Mouse (Mus musculus): ENCODE data around the gene Cacybp.

The Cacybp gene

DNA sequence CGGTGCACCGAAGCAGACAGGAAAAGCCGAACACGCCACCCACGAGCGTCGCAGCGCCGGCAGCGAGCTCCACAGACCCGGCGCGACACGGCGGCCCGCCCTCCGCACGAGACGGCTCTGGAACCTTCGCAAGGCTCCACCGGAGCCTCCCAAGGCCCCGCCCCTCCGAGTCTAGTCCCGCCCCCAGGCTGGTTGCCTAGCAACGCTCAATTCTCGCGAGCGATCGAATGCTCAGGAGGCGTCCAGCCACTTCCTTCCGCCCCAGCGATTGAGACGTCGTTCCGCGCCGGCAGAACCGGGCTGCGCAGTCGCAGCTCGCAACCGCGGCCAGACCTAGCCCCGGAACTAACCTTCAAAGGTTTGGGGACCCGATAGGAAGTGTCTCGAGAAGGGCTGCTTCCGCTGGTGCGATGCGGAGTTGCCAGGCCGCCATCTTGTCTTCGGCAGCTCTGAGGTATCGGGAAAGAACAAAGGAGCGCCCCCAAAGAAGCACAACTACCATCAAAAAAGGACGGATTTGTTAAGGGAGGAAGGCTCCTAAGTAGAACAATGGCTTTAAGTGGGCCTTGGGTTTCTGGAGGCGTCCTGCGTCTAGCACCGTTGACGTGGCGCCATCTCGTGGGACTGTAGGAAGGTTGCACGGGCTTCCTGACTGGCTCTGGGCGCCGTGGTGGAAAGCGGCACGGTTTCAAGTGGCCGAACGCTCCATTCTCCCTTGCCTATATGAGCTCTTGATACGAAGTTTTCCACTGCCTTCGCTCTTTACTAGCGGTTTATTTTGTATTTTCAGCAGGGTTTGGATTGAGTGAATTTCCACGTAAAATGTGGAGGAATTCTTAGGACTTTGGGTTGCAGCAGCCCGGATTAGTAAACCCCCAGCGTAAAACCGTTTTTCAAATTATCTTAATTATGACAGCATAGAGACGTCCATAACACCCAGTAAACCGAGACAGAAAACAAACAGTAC lies at the start of gene Cacybp:
Cacybp (minus strand) TSS at position 173 of the 967 bp plus-strand sequence.
- DNase-seq (ENCODE audit: low spot score) = peak; percentile 100

- no peak for DNase-seq (ENCODE audit: low spot score)
Measured at GRCm38 (mm10) chr1:160262415-160262814, 49.7 kb upstream of the Cacybp start.

- no peak for DNase-seq (ENCODE audit: low spot score)
Measured at GRCm38 (mm10) chr1:160261849-160262248, 49.2 kb upstream of the Cacybp start.

DNA sequence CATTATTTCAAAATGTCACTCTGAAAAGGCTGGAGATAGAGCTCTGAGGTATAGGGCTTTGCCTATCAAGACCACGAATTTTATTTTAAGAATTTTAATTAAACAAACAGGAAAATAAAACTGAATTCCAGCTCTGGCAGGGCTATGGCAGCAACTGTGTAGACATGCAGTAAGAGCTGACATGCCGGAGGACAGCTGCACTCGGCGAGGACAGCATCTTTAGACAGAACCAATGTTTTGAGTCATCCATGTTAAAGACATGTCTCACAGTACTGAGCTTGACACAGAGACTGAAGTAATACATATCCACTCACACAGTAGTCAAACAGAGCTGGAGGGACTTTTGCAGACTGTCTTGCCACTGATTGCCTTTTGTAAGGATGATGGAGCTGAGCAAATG lies 47.9 kb upstream of the Cacybp start:
- no peak for DNase-seq (ENCODE audit: low spot score)

- DNase-seq (ENCODE audit: low spot score) = no peak
Measured at GRCm38 (mm10) chr1:160259884-160260283, 47.2 kb upstream of the Cacybp start.

DNA sequence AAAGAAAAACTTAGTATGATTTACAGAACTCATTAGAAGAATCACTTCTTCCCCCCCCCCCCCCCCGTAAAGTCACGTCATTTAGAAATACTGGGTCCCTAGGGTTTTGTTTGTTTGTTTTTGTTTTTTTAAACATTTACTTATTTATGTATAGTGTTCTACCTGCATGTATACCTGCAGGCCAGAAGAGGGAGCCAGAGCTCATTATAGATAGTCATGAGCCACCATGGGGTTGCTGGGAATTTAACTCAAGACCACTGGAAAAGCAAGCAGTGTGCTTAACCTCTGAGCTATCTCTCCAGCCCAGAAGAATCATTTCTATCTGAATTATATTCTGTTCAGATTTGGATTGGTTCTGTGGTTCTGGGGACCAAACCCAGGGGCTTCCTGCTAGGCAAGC lies 40.4 kb upstream of the Cacybp start:
- no peak for DNase-seq (ENCODE audit: low spot score)

DNA sequence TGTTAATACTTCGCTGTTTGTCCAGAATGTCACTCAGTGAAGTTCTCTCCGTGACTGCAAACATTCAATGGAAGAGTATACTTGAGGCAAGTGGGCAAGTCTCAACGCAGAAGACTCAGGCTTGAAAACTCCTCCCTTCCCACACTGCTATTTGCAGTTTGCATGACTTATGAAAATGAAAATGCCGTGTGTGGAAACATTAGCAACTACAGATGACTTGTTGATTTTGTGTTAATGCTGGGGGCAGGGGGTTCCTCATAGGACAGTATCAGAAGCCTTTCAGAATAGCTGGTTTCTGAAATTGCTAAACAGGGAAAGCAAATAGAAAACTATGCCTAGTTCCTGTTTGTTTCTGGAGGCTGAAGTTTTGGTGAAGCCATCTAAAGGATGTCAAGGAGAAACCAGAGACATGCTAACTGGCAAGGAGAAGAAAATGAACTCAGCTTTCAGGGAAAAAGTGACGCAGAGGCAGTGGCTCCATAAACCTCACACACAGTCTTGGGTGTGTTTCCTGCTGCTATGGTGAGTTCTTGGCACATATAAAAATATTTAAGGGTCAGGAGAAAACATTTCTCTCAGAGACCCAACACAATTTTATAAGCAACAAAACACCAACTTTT lies 38.8 kb upstream of the Cacybp start:
- no peak for DNase-seq (ENCODE audit: low spot score)

DNA sequence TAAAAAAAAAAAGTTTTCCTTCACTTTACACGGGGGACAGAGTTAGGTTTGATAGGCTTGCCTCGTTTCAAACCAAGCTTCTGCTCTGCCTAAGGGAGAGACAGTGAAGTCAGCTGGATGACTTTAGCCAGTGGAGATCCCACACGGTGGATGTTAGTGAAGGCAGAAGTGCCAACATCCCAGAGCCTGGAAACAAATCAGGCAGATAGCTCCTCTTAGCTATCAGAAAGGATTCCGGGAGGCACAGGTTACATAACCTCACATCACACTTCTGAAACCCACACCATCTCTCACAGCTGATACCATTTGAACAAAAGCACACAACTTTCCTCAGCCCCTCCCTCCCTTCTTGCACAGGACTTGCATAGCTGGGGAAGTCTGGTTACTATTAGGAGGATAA lies 38.1 kb upstream of the Cacybp start:
- DNase-seq (ENCODE audit: low spot score) = no peak

GRCm38 (mm10) chr1:160249786-160250185 lies 37.1 kb upstream of the Cacybp start:
- DNase-seq (ENCODE audit: low spot score) = no peak

- DNase-seq (ENCODE audit: low spot score) = no peak
Measured at GRCm38 (mm10) chr1:160247473-160247872, 34.8 kb upstream of the Cacybp start.

GRCm38 (mm10) chr1:160246844-160247243 lies 34.2 kb upstream of the Cacybp start:
- no peak for DNase-seq (ENCODE audit: low spot score)

DNA sequence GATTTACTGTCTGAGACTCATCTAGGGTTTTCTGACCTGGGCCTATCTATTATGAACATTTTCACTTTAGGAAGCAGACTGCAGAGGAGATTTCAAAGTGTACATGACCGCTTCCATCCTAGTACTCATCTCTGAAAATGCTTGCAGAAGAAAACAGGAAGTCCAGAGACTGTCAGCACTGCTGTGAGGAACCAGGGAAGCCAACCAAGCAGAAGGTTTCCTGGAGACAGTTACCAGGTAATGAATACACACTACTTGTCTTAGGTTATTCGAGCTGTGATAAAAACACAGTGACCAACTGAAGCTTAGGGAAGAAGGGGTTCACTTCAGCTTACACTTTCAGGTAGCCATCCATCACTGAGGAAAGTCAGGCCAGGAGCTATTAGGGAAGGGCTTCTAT lies 33.3 kb upstream of the Cacybp start:
- DNase-seq (ENCODE audit: low spot score) = no peak

DNA sequence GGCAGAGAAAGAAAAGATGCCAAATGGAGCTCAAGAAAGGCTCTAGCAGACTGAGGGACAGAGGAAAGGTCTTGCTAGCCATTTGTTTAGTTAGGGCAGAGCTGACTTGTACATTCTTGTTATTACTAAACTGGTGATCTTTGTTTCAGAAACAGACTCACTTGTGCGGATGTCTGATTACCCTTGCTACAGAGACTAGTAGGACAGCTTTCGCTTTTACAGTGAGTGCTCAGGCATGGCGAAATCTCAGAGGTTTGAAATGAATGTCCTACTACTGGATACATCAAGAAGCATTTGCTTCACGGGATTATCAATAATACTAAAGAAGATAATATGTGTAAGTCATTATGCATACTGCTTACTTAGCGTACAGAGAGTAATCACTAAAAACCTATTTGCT lies 32.0 kb upstream of the Cacybp start:
- DNase-seq (ENCODE audit: low spot score) = no peak

DNA sequence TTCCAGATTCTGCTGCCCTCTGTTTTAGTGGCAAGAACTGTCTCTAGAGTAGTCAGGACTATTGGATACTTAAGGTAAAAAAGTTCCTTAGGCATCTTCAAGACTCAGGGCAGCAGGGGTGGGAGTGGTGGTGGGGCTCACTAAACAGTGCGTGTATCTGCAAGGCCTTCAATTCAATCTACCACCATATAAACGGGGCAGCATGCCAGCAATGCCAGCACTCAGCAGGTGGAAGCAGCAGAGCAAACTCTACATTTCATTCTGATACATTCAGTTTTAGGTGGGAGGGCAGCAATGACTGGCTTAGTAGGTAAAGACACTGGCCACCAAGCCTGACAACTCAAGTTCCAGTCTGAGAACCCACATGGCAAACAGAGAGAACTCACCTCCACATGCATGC lies 27.4 kb upstream of the Cacybp start:
- DNase-seq (ENCODE audit: low spot score) = no peak

GRCm38 (mm10) chr1:160238852-160239443 lies 26.3 kb upstream of the Cacybp start:
- DNase-seq (ENCODE audit: low spot score) = no peak

GRCm38 (mm10) chr1:160237981-160238380 lies 25.3 kb upstream of the Cacybp start:
- no peak for DNase-seq (ENCODE audit: low spot score)

DNA sequence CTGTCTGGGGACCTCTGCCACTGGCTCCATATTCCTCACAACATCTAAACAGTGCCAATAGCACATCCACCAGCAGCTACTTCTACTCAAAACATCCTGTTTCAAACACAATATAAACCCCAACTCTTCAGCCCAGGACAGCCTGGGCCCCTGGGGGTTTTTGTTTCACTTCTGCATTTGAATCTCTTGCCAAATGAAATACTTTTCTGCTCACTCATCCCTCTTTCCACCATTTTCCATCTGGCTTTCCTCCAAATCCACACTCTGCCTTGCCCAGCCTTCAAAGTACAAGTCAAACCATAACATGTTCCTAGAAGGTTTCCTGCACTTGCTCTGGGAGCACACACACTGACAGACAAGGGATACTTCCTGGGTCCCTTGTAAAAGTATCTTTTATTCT lies 21.2 kb upstream of the Cacybp start:
- DNase-seq (ENCODE audit: low spot score) = no peak

- DNase-seq (ENCODE audit: low spot score) = no peak
Measured at GRCm38 (mm10) chr1:160232113-160232512, 19.4 kb upstream of the Cacybp start.

DNA sequence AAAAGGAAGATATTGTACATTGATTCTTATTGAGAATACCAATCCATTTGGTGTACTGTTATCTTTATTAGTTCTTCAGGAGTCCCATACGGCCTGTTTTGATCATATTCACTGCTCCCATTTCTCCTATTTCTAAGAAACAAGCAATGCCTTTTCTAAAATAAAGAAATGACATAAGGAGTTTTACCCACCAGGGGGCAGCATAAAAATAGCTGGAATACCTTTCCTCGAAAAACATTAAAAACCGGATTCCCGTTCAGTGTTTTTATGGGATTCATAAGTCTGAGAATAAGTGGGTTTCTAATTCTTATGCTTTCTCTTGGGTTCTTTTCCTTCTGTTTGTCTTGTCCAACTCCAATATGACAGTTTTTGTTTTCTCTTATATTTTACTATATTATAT lies 18.3 kb upstream of the Cacybp start:
- no peak for DNase-seq (ENCODE audit: low spot score)

- DNase-seq (ENCODE audit: low spot score) = no peak
Measured at GRCm38 (mm10) chr1:160227850-160228249, 15.2 kb upstream of the Cacybp start.

GRCm38 (mm10) chr1:160227196-160227595 lies 14.5 kb upstream of the Cacybp start:
- no peak for DNase-seq (ENCODE audit: low spot score)

DNA sequence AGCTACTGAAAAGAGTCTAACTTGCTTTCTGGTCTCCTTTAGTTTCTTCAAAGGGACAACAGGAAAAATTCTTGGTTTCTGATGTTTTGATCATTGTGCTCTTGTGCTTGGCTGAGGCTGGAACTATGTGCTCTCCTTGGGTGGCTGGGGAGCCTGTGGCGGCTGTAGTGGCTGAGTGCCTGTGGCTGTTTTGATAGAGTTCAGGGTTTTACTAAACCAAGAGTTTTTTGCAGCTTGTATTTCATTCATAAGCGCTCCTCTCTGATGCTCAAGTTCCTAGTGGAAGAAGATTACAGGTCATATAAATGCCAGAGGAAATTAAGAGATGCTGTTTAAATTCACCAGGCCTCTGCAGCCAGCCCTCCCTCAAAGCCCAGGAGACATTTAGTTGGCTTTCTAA lies 11.4 kb upstream of the Cacybp start:
- no peak for DNase-seq (ENCODE audit: low spot score)

DNA sequence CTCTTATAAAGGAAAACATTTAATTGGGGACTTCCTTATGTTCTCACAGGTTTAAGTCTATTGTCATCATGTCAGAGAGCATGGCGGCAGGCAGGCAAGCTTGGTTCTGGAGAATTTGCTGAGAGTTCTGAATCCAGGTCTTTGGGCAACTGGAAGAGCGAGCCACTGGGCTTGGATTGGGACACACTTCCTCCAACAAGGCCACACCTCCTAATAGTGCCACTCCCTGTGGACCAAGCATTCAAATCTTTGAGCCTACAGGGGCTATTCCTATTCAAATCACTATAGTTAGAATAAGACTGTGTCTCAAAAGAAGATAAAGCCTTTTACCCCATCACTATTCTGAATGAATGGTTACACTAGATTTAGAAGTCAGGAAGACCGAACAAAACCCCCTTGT lies 5.2 kb upstream of the Cacybp start:
- DNase-seq (ENCODE audit: low spot score) = no peak
